Mouse (Mus musculus): ENCODE measurements at regions not wholly inside any gene's neighbourhood (a gene's known extent, or its start where the extent isn't known, plus 50 kb on each side); places are given as distances from the start of the nearest gene placed in this dataset.

- DNase-seq (ENCODE audit: low spot score in 2 of 2) = no peak
Observed at GRCm38 (mm10) chr3:115766153-115766552, 51.3 kb upstream of the S1pr1 start.

GRCm38 (mm10) chr3:115768290-115768689 is 53.4 kb upstream of the S1pr1 start:
- DNase-seq (ENCODE audit: low spot score in 2 of 2) = no peak

- peak in 1 of 2 experiments; percentile 22 for DNase-seq (ENCODE audit: low spot score in 2 of 2)
Observed at GRCm38 (mm10) chr3:115768761-115769530, 54.1 kb upstream of the S1pr1 start.

- DNase-seq (ENCODE audit: low spot score in 2 of 2) = no peak
Observed at GRCm38 (mm10) chr3:115772676-115773075, 57.8 kb upstream of the S1pr1 start.

- no peak for DNase-seq (ENCODE audit: low spot score in 2 of 2)
Observed at GRCm38 (mm10) chr3:115774321-115774720, 59.4 kb upstream of the S1pr1 start.

GRCm38 (mm10) chr3:115774723-115775122 is 59.9 kb upstream of the S1pr1 start:
- DNase-seq (ENCODE audit: low spot score in 2 of 2) = no peak

- no peak for DNase-seq (ENCODE audit: low spot score in 2 of 2)
Observed at GRCm38 (mm10) chr3:115779144-115779890, 64.4 kb upstream of the S1pr1 start.

- no peak for DNase-seq (ENCODE audit: low spot score in 2 of 2)
Observed at GRCm38 (mm10) chr3:115779906-115780305, 65.0 kb upstream of the S1pr1 start.

GRCm38 (mm10) chr3:115782726-115783125 is 67.9 kb upstream of the S1pr1 start:
- DNase-seq (ENCODE audit: low spot score in 2 of 2) = no peak

- DNase-seq (ENCODE audit: low spot score in 2 of 2) = no peak
Observed at GRCm38 (mm10) chr3:115787360-115787759, 72.5 kb upstream of the S1pr1 start.

- DNase-seq (ENCODE audit: low spot score in 2 of 2) = no peak
Observed at GRCm38 (mm10) chr3:115788525-115788924, 73.7 kb upstream of the S1pr1 start.

GRCm38 (mm10) chr3:115789063-115789462 is 74.2 kb upstream of the S1pr1 start:
- DNase-seq (ENCODE audit: low spot score in 2 of 2) = no peak

- DNase-seq (ENCODE audit: low spot score in 2 of 2) = no peak
Observed at GRCm38 (mm10) chr3:115792606-115793005, 77.7 kb upstream of the S1pr1 start.

- DNase-seq (ENCODE audit: low spot score in 2 of 2) = peak in 1 of 2 experiments; percentile 20
Observed at GRCm38 (mm10) chr3:115793344-115794059, 78.6 kb upstream of the S1pr1 start.

- DNase-seq (ENCODE audit: low spot score in 2 of 2) = no peak
Observed at GRCm38 (mm10) chr3:115799326-115799725, 84.5 kb upstream of the S1pr1 start.

- DNase-seq (ENCODE audit: low spot score in 2 of 2) = no peak
Observed at GRCm38 (mm10) chr3:115799981-115800380, 85.1 kb upstream of the S1pr1 start.

- no peak for DNase-seq (ENCODE audit: low spot score in 2 of 2)
Observed at GRCm38 (mm10) chr3:115800873-115801272, 86.0 kb upstream of the S1pr1 start.

GRCm38 (mm10) chr3:115801581-115802200 is 85.9 kb upstream of the Dph5 start:
- DNase-seq (ENCODE audit: low spot score in 2 of 2) = no peak

GRCm38 (mm10) chr3:115804616-115805015 is 83.0 kb upstream of the Dph5 start:
- no peak for DNase-seq (ENCODE audit: low spot score in 2 of 2)

- DNase-seq (ENCODE audit: low spot score in 2 of 2) = no peak
Observed at GRCm38 (mm10) chr3:115807032-115807431, 80.6 kb upstream of the Dph5 start.

- DNase-seq (ENCODE audit: low spot score in 2 of 2) = no peak
Observed at GRCm38 (mm10) chr3:115815168-115815567, 72.5 kb upstream of the Dph5 start.
